Mouse (Mus musculus) embryonic facial prominence, embryonic 13.5 days (tissue): ENCODE data around the gene Atp2c2. TPM values are rescaled to one million over a fixed set of nuclear protein-coding genes. Genes with fewer than 3 reads are reported as not detected.

Experiments
- ATAC-seq: fragments of 200-750 bp; cut with Nextera tagmentation; 2 replicates; pipeline ENCODE4 v1.8.0; 2017; ENCODE audit warnings: low read depth; ENCODE audit not compliant: insufficient number of reproducible peaks, insufficient read depth, low FRiP score, low TSS enrichment
- H3K27ac ChIP-seq: fragments of 300-500 bp; sonication (generic); 2 replicates; pipeline ENCODE4 v1.5.1; 2015; ENCODE audit warnings: moderate library complexity, mild to moderate bottlenecking, inconsistent platforms
- H3K27me3 ChIP-seq: fragments of 300-500 bp; sonication (generic); 2 replicates; pipeline ENCODE4 v1.6.1; 2015; ENCODE audit warnings: mild to moderate bottlenecking, inconsistent platforms
- H3K36me3 ChIP-seq: fragments of 300-500 bp; sonication (generic); 2 replicates; pipeline ENCODE4 v1.6.1; 2015; ENCODE audit warnings: mild to moderate bottlenecking, inconsistent platforms
- H3K4me1 ChIP-seq: fragments of 300-500 bp; sonication (generic); 2 replicates; pipeline ENCODE4 v1.6.1; 2015; ENCODE audit warnings: inconsistent platforms
- H3K4me2 ChIP-seq: fragments of 300-500 bp; sonication (generic); 2 replicates; pipeline ENCODE4 v1.6.1; 2015; ENCODE audit warnings: moderate library complexity, mild to moderate bottlenecking, inconsistent platforms
- H3K4me3 ChIP-seq: fragments of 300-500 bp; sonication (generic); 2 replicates; pipeline ENCODE4 v1.5.1; 2015; ENCODE audit warnings: mild to moderate bottlenecking, inconsistent platforms
- H3K9ac ChIP-seq: fragments of 300-500 bp; sonication (generic); 2 replicates; pipeline ENCODE4 v1.6.1; 2015; ENCODE audit warnings: mild to moderate bottlenecking, inconsistent platforms
- H3K9me3 ChIP-seq: fragments of 300-500 bp; sonication (generic); 2 replicates; pipeline ENCODE4 v1.6.1; 2016; ENCODE audit warnings: inconsistent platforms
- WGBS: fragments of 180-500 bp; shearing (Covaris S2); methylation state at CpG from one replicate; pipeline ENCODE4 v1.1.7; 2015; ENCODE audit warnings: mixed read lengths; 5-methylcytosine and 5-hydroxymethylcytosine counted together
- polyA plus RNA-seq: library from polyadenylated mRNA; unstranded; fragments of >200 nt; fragmentation: Nextera tagmentation; extraction: Ambion mirVana; gene quantifications from 2 replicates; pipeline ENCODE4 v1.2.1, GENCODE M21; 2015

Gene Atp2c2
- polyA plus RNA-seq, result 2.1 and 2.3 TPM in 2 replicates

GRCm38 (mm10) chr8:119699549-119700134 is at the start of gene Atp2c2:
TSS of gene Atp2c2 (plus strand) at chr8:119700009.
- Histone ChIP-seq H3K36me3 (no peaks in the 10 kb centered on the region), H3K4me1 (peaks cover 17% of the 10 kb centered on the region), H3K27ac (no peak within 1 kb of the TSS), H3K9me3 (no peaks in the 10 kb centered on the region), H3K4me2 (peak within 1 kb of the TSS; percentile 53), H3K4me3 (peak within 1 kb of the TSS; percentile 21), H3K27me3 (peaks cover 55% of the 10 kb centered on the region), H3K9ac (peak within 1 kb of the TSS; percentile 32; the same call in 1 of the 2 replicates)
- ATAC-seq, result peak; percentile 59; the same call in 1 of the 2 replicates
- 3% methylated on average over 26 of the region's 26 CpGs for WGBS

GRCm38 (mm10) chr8:119651324-119651723 is 48.5 kb upstream of the Atp2c2 start:
- no peak for ATAC-seq
- no peaks in the 10 kb centered on the region for H3K27me3 ChIP-seq
- H3K9me3 ChIP-seq, result 0 out of 2 replicates have a peak, but pooled peaks cover 3% of the 10 kb centered on the region
- no peak overlapping the region for H3K9ac ChIP-seq
- WGBS, result 20% methylated on average over 2 of the region's 2 CpGs
- H3K27ac ChIP-seq, result no peak overlapping the region
- H3K36me3 ChIP-seq, result no peaks in the 10 kb centered on the region
- H3K4me1 ChIP-seq, result no peaks in the 10 kb centered on the region; the same call in 1 of the 2 replicates
- H3K4me3 ChIP-seq, result no peak overlapping the region
- no peak overlapping the region for H3K4me2 ChIP-seq

GRCm38 (mm10) chr8:119656709-119657464 is 42.9 kb upstream of the Atp2c2 start:
- H3K36me3 ChIP-seq, result no peaks in the 10 kb centered on the region
- no peak overlapping the region for H3K27ac ChIP-seq
- no peak for ATAC-seq
- no peak overlapping the region for H3K4me3 ChIP-seq
- no peak overlapping the region for H3K9ac ChIP-seq
- no peak overlapping the region for H3K4me2 ChIP-seq
- H3K27me3 ChIP-seq, result no peaks in the 10 kb centered on the region
- peaks cover 15% of the 10 kb centered on the region for H3K4me1 ChIP-seq
- WGBS, result 49% methylated on average over 5 of the region's 5 CpGs
- H3K9me3 ChIP-seq, result no peaks in the 10 kb centered on the region

GRCm38 (mm10) chr8:119661081-119661480 is 38.7 kb upstream of the Atp2c2 start:
- H3K4me1 ChIP-seq, result peaks cover 15% of the 10 kb centered on the region
- H3K9me3 ChIP-seq, result no peaks in the 10 kb centered on the region
- no peak for ATAC-seq
- no peaks in the 10 kb centered on the region for H3K36me3 ChIP-seq
- WGBS, result 10% methylated on average over 9 of the region's 9 CpGs
- no peak overlapping the region for H3K4me3 ChIP-seq
- no peak overlapping the region for H3K4me2 ChIP-seq
- H3K9ac ChIP-seq, result no peak overlapping the region
- H3K27ac ChIP-seq, result no peak overlapping the region
- peaks cover 6% of the 10 kb centered on the region for H3K27me3 ChIP-seq

- Histone ChIP-seq H3K9me3 (no peaks in the 10 kb centered on the region), H3K36me3 (no peaks in the 10 kb centered on the region), H3K27ac (no peak overlapping the region), H3K4me1 (peaks cover 18% of the 10 kb centered on the region), H3K9ac (no peak overlapping the region), H3K4me3 (no peak overlapping the region), H3K27me3 (peaks cover 10% of the 10 kb centered on the region), H3K4me2 (no peak overlapping the region)
- ATAC-seq, result no peak
- 75% methylated on average over 6 of the region's 6 CpGs for WGBS
Observed at GRCm38 (mm10) chr8:119661892-119662291, 37.9 kb upstream of the Atp2c2 start.

- Histone ChIP-seq H3K27ac (no peak overlapping the region), H3K9me3 (no peaks in the 10 kb centered on the region), H3K9ac (no peak overlapping the region), H3K4me2 (no peak overlapping the region), H3K36me3 (no peaks in the 10 kb centered on the region), H3K27me3 (peaks cover 17% of the 10 kb centered on the region), H3K4me1 (peaks cover 18% of the 10 kb centered on the region), H3K4me3 (no peak overlapping the region)
- 43% methylated on average over 11 of the region's 11 CpGs for WGBS
- ATAC-seq, result no peak
Observed at GRCm38 (mm10) chr8:119663440-119663839, 36.4 kb upstream of the Atp2c2 start.

- no peak for ATAC-seq
- no peak overlapping the region for H3K4me3 ChIP-seq
- H3K4me2 ChIP-seq, result no peak overlapping the region
- H3K9me3 ChIP-seq, result no peaks in the 10 kb centered on the region
- 78% methylated on average over 6 of the region's 6 CpGs for WGBS
- H3K36me3 ChIP-seq, result no peaks in the 10 kb centered on the region
- no peak overlapping the region for H3K9ac ChIP-seq
- H3K27me3 ChIP-seq, result peaks cover 17% of the 10 kb centered on the region
- peaks cover 16% of the 10 kb centered on the region for H3K4me1 ChIP-seq
- no peak overlapping the region for H3K27ac ChIP-seq
Observed at GRCm38 (mm10) chr8:119665270-119665669, 34.5 kb upstream of the Atp2c2 start.

GRCm38 (mm10) chr8:119666219-119666951 is 33.4 kb upstream of the Atp2c2 start, which contains the start of gene Wfdc1:
TSS of gene Wfdc1 (plus strand) at chr8:119666365.
- Histone ChIP-seq H3K4me1 (peaks cover 15% of the 10 kb centered on the region), H3K36me3 (no peaks in the 10 kb centered on the region), H3K9me3 (no peaks in the 10 kb centered on the region), H3K27ac (no peak within 1 kb of the TSS), H3K4me2 (no peak within 1 kb of the TSS), H3K9ac (no peak within 1 kb of the TSS), H3K27me3 (peaks cover 17% of the 10 kb centered on the region), H3K4me3 (no peak within 1 kb of the TSS)
- no peak for ATAC-seq
- 14% methylated on average over 14 of the region's 14 CpGs for WGBS

GRCm38 (mm10) chr8:119668447-119668846 is 31.4 kb upstream of the Atp2c2 start:
- H3K4me2 ChIP-seq, result no peak overlapping the region
- no peaks in the 10 kb centered on the region for H3K36me3 ChIP-seq
- H3K27me3 ChIP-seq, result peaks cover 17% of the 10 kb centered on the region
- H3K4me3 ChIP-seq, result no peak overlapping the region
- no peak for ATAC-seq
- H3K9me3 ChIP-seq, result no peaks in the 10 kb centered on the region
- H3K9ac ChIP-seq, result no peak overlapping the region
- 61% methylated on average over 9 of the region's 9 CpGs for WGBS
- peaks cover 14% of the 10 kb centered on the region; the same call in 1 of the 2 replicates for H3K4me1 ChIP-seq
- H3K27ac ChIP-seq, result no peak overlapping the region

- Histone ChIP-seq H3K9ac (no peak overlapping the region), H3K9me3 (no peaks in the 10 kb centered on the region), H3K36me3 (no peaks in the 10 kb centered on the region), H3K4me3 (no peak overlapping the region), H3K4me1 (peaks cover 14% of the 10 kb centered on the region; the same call in 1 of the 2 replicates), H3K4me2 (no peak overlapping the region), H3K27me3 (peaks cover 17% of the 10 kb centered on the region), H3K27ac (no peak overlapping the region)
- WGBS, result 53% methylated on average over 12 of the region's 12 CpGs
- ATAC-seq, result no peak
Observed at GRCm38 (mm10) chr8:119669284-119669683, 30.5 kb upstream of the Atp2c2 start.

- no peak overlapping the region for H3K9ac ChIP-seq
- no peak overlapping the region for H3K4me2 ChIP-seq
- H3K4me1 ChIP-seq, result peaks cover 14% of the 10 kb centered on the region; the same call in 1 of the 2 replicates
- H3K36me3 ChIP-seq, result no peaks in the 10 kb centered on the region
- ATAC-seq, result no peak
- H3K27ac ChIP-seq, result no peak overlapping the region
- no peaks in the 10 kb centered on the region for H3K9me3 ChIP-seq
- H3K27me3 ChIP-seq, result peaks cover 16% of the 10 kb centered on the region
- 58% methylated on average over 16 of the region's 16 CpGs for WGBS
- no peak overlapping the region for H3K4me3 ChIP-seq
Observed at GRCm38 (mm10) chr8:119670419-119671091, 29.3 kb upstream of the Atp2c2 start.
